8 mouse cellular contexts compared by ENCODE assay signal in genomic region chr1:180331546-180332075, GRCm38 (mm10). TPM values are rescaled to one million over a fixed set of nuclear protein-coding genes. Genes with fewer than 3 reads are reported as not detected.
DNase-seq lines count a peak whose midpoint lies in the region; ATAC-seq and TF ChIP-seq lines count a peak whose summit lies in the region.

No protein-coding gene starts in this region.

- H3K9ac ChIP-seq in forebrain, embryonic 14.5 days (ENCODE audit: low read length): peak overlapping the region; percentile 76
- peak overlapping the region; percentile 89 for H3K9ac ChIP-seq in lung, embryonic 14.5 days
- peak overlapping the region; percentile 92 for H3K9ac ChIP-seq in stomach, embryonic 14.5 days (replicated peaks; ENCODE audit: low read depth, low read length)

- H3K4me3 ChIP-seq in forebrain, embryonic 14.5 days (ENCODE audit: low read depth, low read length): peak overlapping the region; percentile 54
- H3K4me3 ChIP-seq in lung, embryonic 14.5 days (ENCODE audit: low read depth, low read length): peak overlapping the region; percentile 74
- H3K4me3 ChIP-seq in stomach, embryonic 14.5 days (ENCODE audit: low read depth, low read length): peak overlapping the region; percentile 75

- ATAC-seq in forebrain, embryonic 14.5 days: no peak; the same call in 1 of the 2 replicates
- ATAC-seq in lung, embryonic 14.5 days (ENCODE audit: insufficient read depth): no peak
- no peak for ATAC-seq in stomach, embryonic 14.5 days (ENCODE audit: insufficient number of reproducible peaks, insufficient read depth, low FRiP score, low read depth)

- H3K4me1 ChIP-seq in forebrain, embryonic 14.5 days (ENCODE audit: control insufficient read depth, insufficient read depth, low read length): peaks cover 6% of the 10 kb centered on the region
- peaks cover 24% of the 10 kb centered on the region for H3K4me1 ChIP-seq in lung, embryonic 14.5 days (ENCODE audit: insufficient read depth)
- peaks cover 39% of the 10 kb centered on the region for H3K4me1 ChIP-seq in stomach, embryonic 14.5 days (ENCODE audit: control insufficient read depth, insufficient read depth, low read length)

- 0% methylated on average over 21 of the region's 21 CpGs for WGBS in forebrain, embryonic 14.5 days
- 2% methylated on average over 21 of the region's 21 CpGs for WGBS in lung, embryonic 14.5 days
- WGBS in stomach, embryonic 14.5 days: 1% methylated on average over 21 of the region's 21 CpGs

- H3K27me3 ChIP-seq in forebrain, embryonic 14.5 days (replicated peaks; ENCODE audit: control insufficient read depth, insufficient read depth, low read length): peaks cover 11% of the 10 kb centered on the region
- peaks cover 11% of the 10 kb centered on the region; the same call in 1 of the 2 replicates for H3K27me3 ChIP-seq in lung, embryonic 14.5 days (ENCODE audit: insufficient read depth, low read length)
- no peaks in the 10 kb centered on the region for H3K27me3 ChIP-seq in stomach, embryonic 14.5 days (ENCODE audit: control insufficient read depth, insufficient read depth, low read length)

- H3K9me3 ChIP-seq in forebrain, embryonic 14.5 days (replicated peaks; ENCODE audit: control insufficient read depth, low read length): no peaks in the 10 kb centered on the region
- no peaks in the 10 kb centered on the region for H3K9me3 ChIP-seq in lung, embryonic 14.5 days (ENCODE audit: low read depth, low read length)
- no peaks in the 10 kb centered on the region for H3K9me3 ChIP-seq in stomach, embryonic 14.5 days (ENCODE audit: control insufficient read depth, low read depth, low read length)

- TF ChIP-seq CTCF in lung, embryonic 14.5 days (IDR thresholded peaks at IDR 0.05; ENCODE audit: low read depth): no peak

- no peaks in the 10 kb centered on the region for H3K36me3 ChIP-seq in forebrain, embryonic 14.5 days (ENCODE audit: control insufficient read depth, insufficient read depth, low read length)
- peaks cover 18% of the 10 kb centered on the region for H3K36me3 ChIP-seq in lung, embryonic 14.5 days (ENCODE audit: insufficient read depth)
- H3K36me3 ChIP-seq in stomach, embryonic 14.5 days (ENCODE audit: control insufficient read depth, insufficient read depth, low read length): peaks cover 5% of the 10 kb centered on the region; the same call in 1 of the 2 replicates

- H3K27ac ChIP-seq in forebrain, embryonic 14.5 days (ENCODE audit: low read depth, low read length): no peak overlapping the region
- H3K27ac ChIP-seq in lung, embryonic 14.5 days (ENCODE audit: low read depth): no peak overlapping the region
- peak overlapping the region; percentile 95; the same call in 1 of the 2 replicates for H3K27ac ChIP-seq in stomach, embryonic 14.5 days (ENCODE audit: low read length)

- peak; percentile 40 for DNase-seq in kidney, adult 11 months
- DNase-seq in kidney, adult 8-10 months: no peak
- DNase-seq in adrenal gland, postnatal 36 days: peak; percentile 43 to 56
- DNase-seq in forebrain, embryonic 14.5 days (ENCODE audit: low spot score): no peak
- peak; percentile 66 for DNase-seq in induced T-regulatory cell, adult 2 months (ENCODE audit: low read depth)
- DNase-seq in lung, embryonic 14.5 days: peak; percentile 38
- no peak for DNase-seq in frontal cortex, postnatal 14 days (ENCODE audit: low spot score in 2 of 2)

- peak overlapping the region; percentile 94 for H3K4me2 ChIP-seq in forebrain, embryonic 14.5 days (ENCODE audit: low read length)
- peak overlapping the region; percentile 99 for H3K4me2 ChIP-seq in lung, embryonic 14.5 days
- H3K4me2 ChIP-seq in stomach, embryonic 14.5 days (replicated peaks; ENCODE audit: low read depth, low read length): peak overlapping the region; percentile 99

RNA-seq across cellular contexts. Expression of gene Itpkb, which starts 1.3 kb away (rescaled TPM):
- total RNA-seq in adrenal gland, postnatal 36 days (2021): 10 to 100 TPM; 58.5 to 71.5 TPM
- 1.3 and 1.5 TPM in 2 replicates for polyA plus RNA-seq in forebrain, embryonic 14.5 days (2014; fragmentation: Nextera tagmentation; extraction: Ambion mirVana)
- 8.1 and 9.0 TPM in 2 replicates for polyA plus RNA-seq in lung, embryonic 14.5 days (2014; fragmentation: Nextera tagmentation; extraction: Ambion mirVana)
- polyA plus RNA-seq in stomach, embryonic 14.5 days (2014; fragmentation: Nextera tagmentation; extraction: Ambion mirVana): 10.4 and 10.9 TPM in 2 replicates

Comparison
In these comparisons a context has a peak if more than half of its experiments do, and no peak if none do; other contexts are left out.
1. DNase-seq: peak in kidney, adult 11 months (single experiment), adrenal gland, postnatal 36 days (2 of 2), induced T-regulatory cell, adult 2 months (single experiment) and lung, embryonic 14.5 days (single experiment); none in kidney, adult 8-10 months (0 of 2), forebrain, embryonic 14.5 days (single experiment) and frontal cortex, postnatal 14 days (0 of 2).
2. Peak in every context shown above with its lines, with median percentiles within 50 percentile points of each other: H3K4me2 ChIP-seq, H3K4me3 ChIP-seq and H3K9ac ChIP-seq.